Mouse (Mus musculus): ENCODE measurements at regions not wholly inside any gene's neighbourhood (a gene's known extent, or its start where the extent isn't known, plus 50 kb on each side); places are given as distances from the start of the nearest gene placed in this dataset.
"Not testable (repeated sequence)": the region's sequence is repeated elsewhere in the genome, so short reads cannot be mapped to it uniquely, and the experiment has no call there.

DNA sequence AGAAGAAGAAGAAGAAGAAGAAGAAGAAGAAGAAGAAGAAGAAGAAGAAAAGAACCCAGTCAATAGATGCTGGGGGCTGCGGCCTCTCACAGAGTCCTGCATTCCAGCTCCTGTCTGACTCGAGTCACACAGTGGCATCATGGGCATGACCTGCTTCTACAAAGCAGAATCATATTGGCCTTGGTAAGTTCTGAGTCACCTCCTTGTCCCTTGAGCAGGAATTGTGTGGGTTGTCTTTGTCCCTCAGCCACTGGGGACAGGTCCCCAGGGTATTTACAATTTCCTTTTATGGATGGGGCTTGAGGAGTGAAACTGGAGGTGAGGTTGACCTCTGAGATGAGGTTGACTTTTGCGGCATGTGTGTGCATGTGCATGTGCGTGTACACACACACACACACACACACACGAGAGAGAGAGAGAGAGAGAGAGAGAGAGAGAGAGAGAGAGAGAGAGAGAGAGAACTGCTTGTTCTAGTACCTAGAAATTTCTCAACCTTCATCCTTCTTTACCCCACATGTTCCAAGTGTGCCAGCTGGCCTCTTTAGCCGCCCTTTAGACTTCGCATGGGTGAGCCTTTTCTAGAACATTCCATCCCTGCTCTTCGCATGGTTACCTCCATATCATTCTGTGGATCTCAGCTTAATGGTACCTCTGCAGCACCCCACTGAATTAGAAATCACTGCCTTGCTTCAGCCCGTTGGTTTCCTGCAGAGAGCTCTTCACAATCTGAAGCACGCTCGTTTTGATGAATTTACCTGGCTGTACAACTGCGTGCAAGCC lies 283.2 kb downstream of the 4933412E24Rik start:
- DNase-seq (ENCODE audit: low read depth): no peak

DNA sequence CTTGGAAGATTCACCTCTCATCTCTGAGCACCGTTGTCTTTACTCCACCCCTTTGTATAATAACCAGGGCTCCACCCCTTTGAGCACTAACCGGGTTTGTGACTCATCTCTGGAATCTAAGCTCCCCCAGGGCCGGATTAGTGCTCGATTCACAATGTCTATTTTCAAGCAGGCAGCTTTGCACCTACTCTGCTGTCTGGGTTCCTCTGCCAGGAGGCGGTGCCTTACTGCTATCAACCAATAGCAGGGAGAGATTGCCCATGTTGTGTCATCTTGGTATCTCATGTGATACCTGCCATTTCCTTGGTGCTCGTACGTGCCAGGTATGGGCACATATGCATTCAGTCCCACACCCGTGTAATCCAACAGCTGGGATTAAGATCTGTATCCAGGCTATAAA lies 285.3 kb downstream of the 4933412E24Rik start:
- peak; percentile 95 for DNase-seq (ENCODE audit: low read depth)

DNA sequence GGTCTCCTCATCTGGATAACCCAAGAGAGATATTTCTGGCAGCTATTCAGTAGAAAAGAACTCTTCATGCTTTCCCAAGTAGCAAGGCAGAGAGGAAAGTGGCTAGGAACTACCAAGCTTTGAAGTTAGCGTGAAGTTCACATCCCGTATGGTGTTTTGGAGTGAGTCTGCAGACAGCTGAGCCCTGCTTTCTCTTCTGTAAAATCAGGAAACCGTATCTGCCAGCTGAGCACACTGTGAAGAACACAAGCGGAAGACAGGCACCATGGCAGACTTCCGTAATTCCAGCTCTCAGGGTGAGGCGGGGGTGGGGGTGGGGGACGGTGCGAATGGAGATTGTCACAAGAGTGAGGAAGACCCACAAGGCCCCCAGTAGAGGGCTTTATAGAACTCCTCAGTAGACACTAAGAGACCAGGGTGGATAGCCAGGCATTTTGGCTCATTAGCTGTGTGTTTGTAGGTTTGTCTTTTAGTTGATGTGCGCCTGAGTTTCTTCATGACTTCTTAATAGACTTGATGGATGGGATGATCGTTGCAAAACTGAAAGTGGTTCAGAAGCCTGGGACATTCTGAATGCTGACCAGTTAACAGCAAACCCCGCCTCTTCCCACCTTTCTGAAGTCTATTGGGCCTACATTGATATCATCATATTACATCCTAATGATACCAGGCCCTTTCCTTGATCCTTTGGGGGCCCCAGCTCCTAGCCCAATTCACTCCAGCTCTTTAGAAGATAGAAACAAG lies 287.4 kb downstream of the 4933412E24Rik start:
- peak; percentile 77 for DNase-seq (ENCODE audit: low read depth)

DNA sequence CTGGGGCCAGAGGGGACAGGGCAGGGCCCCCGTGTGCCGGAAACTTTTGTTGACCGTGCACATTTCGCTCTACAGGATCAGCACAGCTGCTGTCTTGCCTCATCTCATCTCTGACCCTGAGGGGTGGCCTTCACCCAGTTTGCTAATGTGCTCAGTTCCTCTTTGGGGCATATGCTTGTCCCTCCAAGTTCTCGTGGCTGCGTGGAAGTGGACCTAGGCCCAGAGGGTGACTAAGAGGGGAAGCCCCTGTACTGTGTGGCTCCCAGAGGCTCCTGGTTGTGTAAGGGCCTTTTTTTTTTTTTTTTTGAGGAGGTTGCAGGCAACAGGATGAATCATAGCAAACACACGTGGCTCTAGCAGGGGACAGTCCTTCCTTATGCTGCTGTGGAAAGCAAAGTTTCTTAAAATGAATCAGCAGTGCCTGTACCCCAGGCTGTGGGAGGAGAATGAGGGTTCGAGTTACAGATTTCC lies 288.2 kb downstream of the 4933412E24Rik start:
- DNase-seq (ENCODE audit: low read depth): no peak

DNA sequence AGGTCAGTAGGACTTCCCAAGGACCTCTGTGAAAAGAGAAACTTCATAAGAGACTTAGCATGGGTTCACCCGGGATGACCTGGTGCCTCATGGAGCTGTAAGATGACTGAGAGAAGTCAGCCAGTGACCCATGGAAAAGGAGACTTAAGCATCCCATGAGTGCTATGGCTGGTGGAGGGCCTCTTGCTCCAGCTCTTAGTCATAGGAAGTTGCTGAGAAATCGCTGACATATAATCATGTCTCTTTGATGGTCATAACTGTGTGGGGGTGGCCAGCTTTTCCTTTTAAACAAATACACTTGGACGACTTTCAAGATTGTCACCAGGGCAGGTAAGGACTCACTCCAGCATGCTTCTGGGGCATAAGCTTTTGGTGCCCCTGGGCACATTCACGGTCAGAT lies 290.5 kb downstream of the 4933412E24Rik start:
- peak; percentile 47 for DNase-seq (ENCODE audit: low read depth)

DNA sequence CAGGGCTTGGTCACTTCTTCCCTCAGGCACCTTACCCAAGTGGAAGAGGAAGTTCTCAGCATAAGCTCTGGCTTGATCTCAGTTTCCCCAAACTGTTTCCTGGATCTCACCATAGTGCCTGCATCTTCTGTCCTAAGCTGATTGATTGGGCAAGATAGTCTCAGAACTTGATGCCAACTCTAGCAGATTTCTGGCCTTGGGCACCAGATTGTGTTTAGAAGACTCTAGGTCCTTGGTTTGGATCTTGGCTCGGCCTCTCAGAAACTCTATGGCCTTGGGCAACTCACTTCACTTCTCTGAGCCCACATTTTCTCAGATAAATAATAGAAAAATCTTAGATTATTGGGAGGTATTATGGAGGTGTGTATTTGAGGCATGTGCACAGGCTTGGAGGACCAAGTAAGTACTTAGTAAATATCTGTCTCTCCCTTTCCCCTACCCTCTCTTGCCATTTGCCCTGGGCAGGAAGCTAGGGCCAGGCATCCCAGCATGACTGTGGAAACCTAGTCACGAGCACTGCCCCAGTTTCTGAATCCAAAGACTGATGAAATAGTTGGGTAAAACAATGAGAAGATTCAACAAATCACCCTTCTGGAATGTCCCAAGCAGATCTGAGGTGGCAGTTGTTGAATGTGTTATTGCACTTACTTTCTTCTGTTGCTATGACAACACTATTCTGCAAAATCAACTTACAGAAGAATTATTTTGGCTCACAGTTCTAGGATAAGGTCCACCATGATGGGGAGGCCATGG lies 293.6 kb downstream of the 4933412E24Rik start:
- no peak for DNase-seq (ENCODE audit: low read depth)

DNA sequence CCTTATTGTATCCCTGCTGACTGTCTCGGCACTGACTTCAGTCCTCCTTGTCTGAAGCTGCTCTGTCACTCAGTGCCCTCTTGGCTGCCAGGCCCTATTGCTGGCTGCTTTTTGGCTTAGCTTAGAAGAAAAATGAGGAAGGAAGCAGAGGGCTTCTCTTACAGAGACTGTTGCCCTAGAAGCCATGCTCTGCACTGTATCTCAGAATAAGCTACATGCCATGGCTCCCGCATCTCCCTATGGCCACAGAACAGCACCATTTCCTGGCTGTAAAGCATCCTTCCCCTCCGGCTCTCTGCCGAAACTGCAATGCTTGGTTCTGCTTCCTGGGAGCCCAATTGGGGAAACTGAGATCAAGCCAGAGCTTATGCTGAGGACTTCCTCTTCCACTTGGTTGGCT lies 295.0 kb downstream of the 4933412E24Rik start:
- no peak for DNase-seq (ENCODE audit: low read depth)

DNA sequence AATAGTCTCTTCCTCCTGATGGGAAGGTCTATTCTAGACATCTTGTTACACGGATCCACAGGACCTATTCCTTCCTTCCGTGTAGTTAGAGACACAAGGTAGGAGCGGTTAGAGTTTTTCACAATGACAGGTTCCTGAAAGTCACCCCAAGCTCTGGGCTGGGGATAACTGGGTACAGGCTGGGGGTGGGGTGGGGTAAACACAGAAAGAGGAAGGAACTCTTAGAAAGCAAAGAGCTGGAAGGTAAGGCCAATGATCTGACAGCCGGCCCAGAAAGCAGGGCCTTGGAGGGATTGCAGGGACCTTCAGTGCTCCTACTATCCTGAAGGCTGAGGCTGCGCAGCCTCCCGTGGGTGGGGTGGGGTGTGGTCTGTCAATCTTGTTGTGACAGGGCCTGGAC lies 295.4 kb downstream of the 4933412E24Rik start:
- DNase-seq (ENCODE audit: low read depth): no peak

DNA sequence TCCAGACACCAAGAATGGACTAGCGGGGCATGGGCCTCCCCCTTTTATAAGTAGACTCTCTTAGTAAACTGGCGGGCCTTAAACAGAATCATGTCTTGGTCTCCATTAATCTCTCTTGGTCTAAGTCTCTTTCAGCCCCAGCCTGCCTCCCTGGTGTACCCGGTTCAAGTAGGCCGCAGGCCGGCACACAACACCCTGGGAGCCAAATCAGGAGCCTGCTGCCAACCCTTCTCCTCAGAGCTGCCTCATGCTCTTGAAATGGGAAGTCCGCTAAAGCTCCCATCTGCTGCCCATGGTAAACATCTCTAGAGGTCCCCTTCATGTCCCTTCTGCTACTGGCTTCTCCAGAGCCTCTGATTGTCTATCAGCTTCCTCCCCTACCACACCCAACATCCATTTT lies 296.3 kb downstream of the 4933412E24Rik start:
- no peak for DNase-seq (ENCODE audit: low read depth)

DNA sequence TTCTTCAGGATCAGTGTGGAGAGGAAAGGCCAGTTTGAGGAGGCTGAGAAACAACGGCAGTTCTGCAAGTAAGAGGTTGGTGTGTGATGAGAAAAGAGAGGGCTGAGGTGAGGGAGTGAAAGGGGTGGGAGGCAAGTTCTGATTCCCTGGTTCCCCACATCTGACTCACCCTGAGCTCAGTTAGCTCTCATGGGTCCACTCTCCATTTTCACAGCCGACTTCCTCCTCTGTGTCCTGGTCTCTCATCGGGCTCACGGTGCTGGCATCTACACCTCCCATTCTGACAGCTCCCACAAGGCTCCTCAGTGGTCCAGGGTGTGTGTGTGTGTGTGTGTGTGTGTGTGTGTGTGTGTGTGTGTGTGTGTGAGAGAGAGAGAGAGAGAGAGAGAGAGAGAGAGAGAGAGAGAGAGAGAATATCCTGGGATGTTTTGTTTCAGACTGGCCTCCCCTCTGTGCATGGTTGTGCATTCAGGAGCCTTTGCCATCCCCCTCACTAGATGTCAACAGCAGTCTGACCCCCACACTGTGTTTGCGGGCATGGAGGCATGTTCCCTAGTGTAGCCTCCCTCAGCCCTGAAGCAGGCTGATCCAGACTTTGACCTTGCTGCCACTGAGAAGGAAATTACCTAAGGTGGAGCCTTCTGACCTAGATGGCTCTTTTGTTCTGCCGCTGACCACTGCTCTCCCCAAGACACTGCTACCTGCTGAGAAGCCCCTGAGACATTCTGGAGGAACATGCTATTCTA lies 296.9 kb downstream of the 4933412E24Rik start:
- DNase-seq (ENCODE audit: low read depth): not testable (repeated sequence)

DNA sequence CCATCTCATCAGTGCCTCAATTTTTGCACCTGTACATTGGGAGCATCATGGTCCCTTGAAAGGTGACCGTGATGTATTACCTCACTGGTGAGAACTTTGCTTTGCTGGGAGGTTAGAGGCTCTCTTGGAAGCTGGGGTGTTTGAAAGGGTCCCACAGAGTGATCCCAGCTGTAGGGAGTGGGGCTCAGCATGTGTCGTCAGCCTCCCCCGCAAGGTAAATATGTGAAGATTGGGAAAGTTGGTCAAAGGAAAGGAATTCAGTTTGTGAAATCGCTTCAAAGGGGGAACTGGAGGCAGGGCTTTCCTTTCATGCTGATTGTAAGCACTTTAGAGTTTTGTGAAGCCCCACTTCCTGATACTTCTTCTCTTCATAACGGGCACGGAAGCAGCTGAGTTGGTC lies 299.5 kb downstream of the 4933412E24Rik start:
- no peak for DNase-seq (ENCODE audit: low read depth)

DNA sequence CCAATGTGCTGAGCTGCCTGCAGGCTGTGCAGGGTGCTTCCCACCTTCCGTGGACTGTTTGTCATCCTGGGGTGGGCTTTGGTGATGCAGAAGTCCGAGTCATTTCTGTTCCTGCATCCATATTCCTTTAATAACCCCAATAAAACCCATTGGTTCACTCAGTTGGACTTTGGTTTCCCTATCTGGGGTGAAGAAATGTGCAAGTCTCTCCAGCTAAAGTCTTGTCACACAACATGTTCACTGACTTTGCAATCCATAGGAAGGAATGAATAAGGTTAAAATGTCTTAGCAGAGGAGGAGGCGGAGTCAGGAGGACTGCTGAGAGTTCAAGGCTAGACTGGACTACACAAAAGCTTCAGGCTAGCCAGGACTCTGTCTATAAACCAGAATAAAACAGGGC lies 300.5 kb downstream of the 4933412E24Rik start:
- DNase-seq (ENCODE audit: low read depth): no peak

DNA sequence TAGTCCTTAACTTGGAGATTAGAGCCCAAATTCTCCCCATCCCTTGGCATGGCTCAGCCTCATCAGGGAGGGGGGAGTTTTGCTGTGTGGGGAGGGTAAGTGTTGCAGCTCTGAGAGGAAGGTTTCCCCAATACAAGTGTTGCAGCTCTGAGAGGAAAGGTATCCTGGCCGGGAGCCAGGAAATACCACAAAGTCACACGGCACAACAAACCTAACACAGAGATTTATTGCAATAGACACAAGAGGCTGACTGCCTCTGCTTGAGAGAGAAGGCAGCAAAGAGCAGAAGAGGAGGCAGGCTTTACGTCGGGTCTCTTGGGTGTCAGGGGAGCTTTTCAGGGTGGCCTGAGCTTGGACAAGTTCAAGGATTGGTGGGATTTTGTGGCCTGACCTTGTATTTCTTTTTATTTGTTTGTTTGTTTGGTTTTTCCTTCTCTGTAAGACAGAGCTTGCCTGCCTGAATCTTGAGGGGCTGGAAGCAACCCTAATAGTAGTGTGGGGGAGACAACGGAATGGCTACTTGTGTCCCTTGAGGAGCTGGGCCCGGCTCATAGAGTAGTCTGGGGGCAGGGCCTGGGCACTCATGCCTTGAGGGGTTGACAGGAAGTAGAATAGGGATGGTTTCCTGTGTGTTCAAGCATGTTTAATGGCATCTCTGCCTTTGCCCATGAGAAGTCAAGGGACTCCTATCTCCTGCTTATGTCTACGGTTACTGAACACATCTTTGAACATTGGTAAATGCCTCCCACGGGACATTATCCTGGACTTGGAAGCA lies 302.3 kb downstream of the 4933412E24Rik start:
- peak; percentile 29 for DNase-seq (ENCODE audit: low read depth)

DNA sequence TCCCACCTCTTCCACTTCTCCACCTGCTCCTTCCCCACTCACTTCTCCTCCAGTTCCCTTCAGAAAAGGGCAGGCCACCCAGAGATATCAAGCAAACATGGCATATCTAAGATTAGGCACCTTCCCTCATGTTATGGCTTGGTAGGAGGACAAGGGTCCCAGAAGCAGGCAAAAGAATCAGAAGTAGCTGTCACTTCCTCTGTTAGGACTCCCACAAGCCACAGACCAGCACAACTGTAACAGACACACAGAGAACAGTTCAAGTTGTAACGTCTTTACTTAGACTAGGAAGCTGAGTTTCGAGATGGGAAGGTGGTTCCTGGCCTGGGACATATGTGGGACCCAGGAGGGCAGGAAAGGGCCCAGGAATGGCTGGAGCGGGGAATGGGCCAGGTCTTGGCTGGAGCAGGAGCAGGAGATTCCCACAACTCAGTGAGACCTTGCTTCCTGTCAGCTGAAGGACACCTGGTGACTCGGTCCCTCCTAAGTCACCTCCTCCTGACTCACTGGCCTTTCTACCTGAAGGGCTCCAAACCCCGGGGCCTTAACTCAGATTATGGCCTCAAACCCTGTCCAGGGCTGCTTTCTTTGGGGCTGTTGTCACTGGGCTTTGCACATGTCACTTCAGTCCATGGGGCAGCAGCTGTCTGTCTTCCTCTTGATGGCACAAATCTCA lies 304.2 kb downstream of the 4933412E24Rik start:
- no peak for DNase-seq (ENCODE audit: low read depth)

DNA sequence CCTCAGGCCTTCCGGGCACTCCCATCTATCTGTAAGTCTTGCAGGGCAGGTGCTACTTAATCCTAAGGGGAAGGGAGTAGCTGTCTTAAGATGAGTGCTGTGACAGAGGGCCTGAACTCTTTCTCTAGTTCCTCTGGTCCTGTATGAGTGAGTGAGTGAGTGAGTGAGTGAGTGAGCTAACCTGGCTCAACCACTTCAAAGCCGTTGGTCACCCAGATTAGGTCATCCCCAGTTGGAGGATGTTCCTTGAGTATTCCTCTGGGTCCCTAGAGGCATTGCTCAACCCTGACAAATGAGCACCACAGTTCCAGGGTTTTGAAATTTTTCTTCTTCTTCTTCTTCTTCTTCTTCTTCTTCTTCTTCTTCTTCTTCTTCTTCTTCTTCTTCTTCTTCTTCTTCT lies 306.5 kb downstream of the 4933412E24Rik start:
- DNase-seq (ENCODE audit: low read depth): no peak

DNA sequence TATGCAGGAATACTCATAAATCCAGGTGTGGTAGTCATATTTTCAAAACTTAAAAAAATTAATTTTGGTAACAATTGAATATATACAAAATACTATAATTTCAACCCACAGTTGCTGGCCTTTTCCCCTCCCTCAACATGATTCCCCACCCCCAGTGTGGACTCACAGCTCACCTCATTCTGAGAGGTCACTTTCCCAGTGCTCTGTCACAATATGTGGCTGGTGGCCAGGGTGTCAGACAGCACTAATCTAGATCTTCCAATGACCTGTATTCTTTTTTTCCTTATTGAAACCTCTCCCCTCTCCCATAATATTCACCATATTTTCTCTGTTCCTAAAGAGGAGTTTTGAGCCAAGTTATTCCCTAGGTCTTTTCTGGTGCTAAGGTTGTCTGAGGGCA lies 308.0 kb downstream of the 4933412E24Rik start:
- no peak for DNase-seq (ENCODE audit: low read depth)

DNA sequence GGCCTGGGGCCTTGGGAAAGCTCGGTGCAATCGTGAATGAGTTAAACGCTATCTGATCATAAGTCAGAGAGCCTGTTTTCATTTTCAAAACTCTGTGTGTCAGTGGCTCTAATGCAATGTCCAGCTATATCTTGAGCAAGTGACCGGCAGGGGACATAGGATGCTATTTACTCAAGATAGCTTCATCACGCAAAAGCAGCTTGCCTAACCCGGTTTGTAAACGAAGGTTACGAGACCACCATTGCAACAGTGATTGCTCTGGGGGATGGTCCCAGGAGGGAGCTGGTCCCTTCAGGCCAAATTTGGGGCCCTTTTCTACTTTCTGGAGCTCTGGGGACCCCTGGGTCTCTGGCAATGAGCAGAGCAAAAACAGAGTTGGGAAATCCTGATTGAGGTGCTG lies 309.3 kb downstream of the 4933412E24Rik start:
- no peak for DNase-seq (ENCODE audit: low read depth)
